Mouse (Mus musculus) common myeloid progenitor, adult 5-6 weeks (primary cell): Measurements from ENCODE around the gene Dbn1. TPM values are rescaled to one million over a fixed set of nuclear protein-coding genes. Genes with fewer than 3 reads are reported as not detected.

Source experiments
- ATAC-seq: replicated peaks from 2 replicates; pipeline ENCODE4 v1.8.0; 2016; ENCODE audit warnings: low read depth, mild to moderate bottlenecking, moderate TSS enrichment, inconsistent platforms; ENCODE audit not compliant: poor library complexity, severe bottlenecking
- total RNA-seq: library from RNA; stranded (forward); fragments of 200-1000, 187-1606 nt; gene quantifications from 2 replicates; pipeline ENCODE4 v1.2.3, GENCODE M21; 2017

Gene Dbn1
- total RNA-seq, result 1.1 and 5.3 TPM in 2 replicates

DNA sequence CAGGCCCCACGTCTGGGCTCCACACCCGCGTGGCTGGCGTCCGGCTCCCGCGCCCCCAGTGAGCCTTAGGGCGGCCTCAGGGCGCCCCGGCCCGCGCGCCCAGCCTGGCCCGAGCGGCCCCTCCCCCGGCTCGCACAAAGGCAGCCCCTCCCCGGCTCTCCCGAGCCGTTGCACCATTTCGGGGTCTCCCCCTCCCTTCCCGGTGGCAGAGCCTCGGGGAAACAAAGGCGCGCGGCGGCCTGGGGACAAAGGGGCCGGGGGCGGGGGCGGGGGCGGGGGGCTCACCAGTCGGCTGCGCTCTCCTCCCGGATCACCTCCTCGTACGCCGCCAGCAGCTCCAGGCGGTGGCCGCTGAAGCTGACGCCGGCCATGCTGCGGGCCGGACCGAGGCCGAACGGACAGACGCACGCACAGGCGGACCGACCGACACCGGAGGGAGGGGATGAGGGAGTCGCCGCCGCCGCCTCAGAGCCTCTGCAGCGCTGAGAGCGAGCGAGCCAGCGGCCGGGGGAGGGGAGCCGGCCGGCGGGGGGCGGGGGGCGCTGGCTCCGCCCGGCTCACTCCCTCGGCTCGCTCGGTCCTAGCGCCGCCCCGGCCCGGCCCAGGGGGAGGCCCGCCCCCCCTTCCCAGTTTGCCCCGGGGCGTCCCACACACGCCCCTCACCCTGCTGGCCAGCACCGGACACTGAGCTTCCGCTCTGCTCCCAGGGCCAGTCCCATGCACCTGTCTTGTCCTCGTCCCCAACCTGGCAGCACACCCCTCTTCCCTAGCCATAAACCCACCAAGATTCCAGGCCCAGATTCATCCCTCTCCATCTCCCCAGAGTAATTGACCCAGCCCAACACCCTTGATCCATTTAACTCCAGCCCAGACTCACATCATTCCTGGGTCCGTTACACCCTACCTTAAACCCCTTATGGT, at the start of gene Dbn1:
Gene Dbn1, minus strand, starts transcription at position 534 of the 921 bp plus-strand sequence.
- ATAC-seq, result no peak

DNA sequence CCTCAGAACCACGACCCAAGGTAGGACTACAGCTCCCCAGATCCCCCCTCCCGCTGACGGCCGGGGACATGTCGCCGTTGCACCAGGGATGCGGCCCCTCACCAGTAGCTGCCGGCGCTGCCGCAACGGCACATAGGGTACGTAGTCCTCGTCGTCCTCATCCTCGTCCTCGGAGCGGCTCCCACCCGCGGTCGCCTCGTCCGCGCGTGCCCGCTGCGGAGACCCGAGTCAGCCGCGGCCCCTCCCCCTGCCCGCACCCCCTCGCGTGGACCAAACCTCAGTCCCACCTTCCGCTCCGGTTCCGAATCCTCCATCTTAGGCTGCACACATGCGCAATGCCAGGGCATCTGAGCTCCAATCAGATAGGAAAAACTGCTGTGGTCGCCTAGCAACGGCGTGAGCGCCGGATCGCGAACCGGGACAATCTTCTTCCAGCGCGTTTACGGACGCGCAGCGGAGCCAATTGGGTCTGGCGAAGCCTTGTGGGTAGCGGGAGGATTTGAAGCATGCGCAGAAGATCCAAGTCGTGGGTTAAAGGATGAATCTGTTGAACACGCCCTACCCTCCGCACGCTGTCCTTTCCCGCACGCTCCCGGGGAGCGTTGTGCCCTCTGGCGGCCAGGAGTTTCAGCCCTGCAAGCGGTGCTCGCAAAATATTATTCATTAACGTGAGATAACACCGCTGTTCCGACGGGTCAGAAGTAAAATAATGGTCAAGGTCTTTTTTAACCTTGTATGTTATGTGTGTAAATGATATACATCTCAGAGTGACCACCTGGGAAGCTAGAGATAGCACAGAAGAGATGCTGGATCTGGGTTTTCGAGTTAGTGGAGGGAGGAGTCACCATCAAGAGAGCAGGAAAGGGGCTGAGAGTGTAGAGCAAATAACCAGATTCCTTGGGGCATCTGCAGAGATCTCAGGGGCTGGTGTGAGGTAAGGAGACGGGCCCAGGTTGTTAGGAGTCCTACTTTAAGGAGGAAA, 48.6 kb upstream of the Dbn1 start, which contains the start of gene Ddx41:
Gene Ddx41, minus strand, starts transcription at position 465 of the 982 bp plus-strand sequence.
- ATAC-seq, result peak; percentile 96

DNA sequence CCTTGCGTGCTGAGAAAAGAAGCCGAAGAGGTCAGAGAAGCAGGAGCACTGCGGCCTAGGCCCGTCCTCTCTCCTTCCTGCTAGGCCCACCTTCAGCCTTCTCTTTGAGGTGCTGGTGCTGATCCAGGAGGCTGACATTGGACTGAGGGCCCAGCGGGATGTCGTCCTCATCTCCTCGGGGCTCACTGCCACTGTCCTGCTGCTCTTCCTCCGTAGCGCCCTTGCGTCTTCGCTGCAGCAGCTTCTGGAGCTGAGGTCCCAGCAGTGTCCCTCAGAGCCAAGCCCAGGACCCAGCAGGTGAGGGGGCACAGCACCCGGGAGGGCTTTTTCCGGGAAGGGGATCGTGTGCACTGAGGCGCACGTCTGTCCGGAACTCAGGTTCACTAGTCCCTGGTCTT, 47.9 kb upstream of the Dbn1 start:
- ATAC-seq, result no peak

DNA sequence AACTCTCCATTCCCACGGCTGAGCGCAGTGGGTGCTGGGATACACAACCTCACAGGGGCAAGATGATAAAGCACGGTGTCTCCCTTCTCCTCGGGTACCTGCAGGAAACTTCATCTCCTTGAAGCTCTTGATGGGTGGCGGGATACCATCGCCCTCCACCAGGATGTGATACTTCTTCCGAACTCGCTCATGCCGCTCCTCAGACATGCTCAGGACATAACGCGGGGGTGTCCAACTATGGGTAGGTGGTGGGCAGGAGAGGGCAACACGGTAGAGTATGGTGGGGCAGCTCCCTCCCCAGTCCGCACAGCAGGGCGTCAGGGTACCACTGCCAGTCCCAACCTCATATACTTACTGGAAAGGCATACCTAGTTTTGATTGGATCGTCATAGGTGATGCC, 47.3 kb upstream of the Dbn1 start:
- ATAC-seq, result no peak

DNA sequence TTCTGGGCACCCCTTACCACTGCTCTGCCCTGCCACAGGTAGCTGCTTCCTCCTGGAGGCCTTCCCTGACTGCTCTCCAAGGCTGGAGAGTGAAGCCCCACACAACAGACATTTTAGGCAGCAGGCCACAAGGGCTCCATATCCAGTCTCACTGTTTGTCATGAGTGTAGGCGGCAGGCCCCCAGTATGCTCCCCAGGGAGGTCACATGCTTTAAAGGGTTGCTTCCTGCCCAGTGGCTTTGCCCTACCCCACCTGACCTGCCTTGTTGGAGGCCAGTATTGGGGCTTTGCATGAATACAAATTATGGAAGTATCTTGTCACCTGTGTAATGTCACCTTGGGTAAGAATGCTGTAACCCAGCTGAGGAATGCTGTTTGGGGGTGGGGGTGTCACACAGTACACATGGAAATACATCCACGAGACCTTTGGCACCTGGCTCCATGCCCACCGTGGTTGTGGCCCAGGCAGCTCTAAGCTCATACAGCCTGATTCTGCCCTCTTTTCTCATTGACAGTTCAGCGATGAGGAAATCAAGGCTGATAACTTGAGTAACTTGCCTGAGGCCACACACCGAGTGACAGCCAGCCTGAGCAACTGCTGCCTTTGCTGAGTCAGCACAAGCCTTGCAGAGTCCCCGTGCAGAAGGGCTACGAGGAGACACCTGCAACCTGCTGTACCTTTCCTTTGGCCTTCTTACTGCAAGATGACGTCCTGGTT, 41.4 kb upstream of the Dbn1 start, which contains the start of gene Dok3:
Gene Dok3, minus strand, starts transcription at position 99 of the 718 bp plus-strand sequence.
- no peak for ATAC-seq

DNA sequence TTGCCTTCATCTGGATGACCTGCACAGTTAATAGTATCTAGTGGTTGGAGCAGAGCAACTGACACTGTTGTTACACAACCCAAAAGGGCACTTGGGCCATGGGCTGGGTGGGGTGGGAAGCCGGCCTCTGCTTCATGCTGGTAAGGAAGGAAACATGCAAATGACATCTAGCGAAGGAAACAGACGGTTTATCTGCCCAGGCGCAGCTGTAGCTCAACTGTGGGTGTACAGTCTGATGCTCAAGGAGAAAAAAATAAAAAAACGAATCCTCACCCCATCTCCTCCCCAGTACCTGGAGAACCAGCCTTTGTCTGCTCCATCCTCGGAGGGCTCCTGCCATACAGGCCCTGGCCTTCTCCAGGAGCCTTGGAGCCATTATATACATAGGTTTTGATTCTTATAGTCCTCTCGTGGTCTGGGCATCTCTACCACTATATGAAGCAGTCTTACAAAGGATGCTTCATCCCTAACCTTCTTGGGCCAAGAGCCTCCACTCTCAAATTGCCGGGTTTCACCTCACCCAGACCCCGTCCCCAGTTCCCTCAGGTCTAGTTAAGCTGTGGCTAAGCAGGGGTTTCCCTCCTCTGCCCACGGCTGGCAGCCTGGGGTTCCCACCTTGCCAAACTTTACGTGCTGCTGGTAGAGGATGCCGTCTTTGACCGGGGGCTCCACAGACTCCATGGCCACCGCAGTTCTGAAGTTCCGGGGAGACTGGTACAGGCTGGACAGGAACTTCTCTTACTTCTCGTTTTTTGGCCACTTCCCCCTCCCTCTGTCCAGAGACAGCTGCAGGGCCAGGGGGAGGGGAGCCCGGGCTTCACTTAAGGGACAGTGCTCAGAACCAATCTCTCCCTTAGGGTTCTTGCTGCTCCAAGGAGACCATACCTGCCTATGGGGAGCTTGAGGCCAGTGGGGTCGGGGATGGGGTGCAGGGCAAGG, 40.2 kb upstream of the Dbn1 start:
- ATAC-seq, result peak; percentile 67

DNA sequence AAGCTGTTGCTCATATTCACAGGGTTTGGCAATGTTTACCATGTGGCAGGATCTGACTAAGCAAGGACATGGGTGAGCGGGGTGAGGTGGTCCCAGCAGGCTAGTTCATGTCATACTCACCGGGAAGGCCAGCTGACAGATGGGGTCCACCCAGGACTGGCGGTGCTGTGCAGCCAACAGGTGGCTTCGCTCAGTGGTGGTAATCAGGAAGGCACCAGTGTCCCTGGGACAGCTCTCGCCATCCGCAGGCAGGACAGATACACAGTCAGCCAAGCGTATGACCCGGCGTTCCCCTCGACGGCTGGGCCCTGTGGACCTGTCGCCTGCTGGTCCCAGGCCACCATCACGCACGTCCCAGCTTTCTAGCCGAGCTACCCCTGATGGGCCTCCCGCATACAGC, 39.3 kb upstream of the Dbn1 start:
- no peak for ATAC-seq

DNA sequence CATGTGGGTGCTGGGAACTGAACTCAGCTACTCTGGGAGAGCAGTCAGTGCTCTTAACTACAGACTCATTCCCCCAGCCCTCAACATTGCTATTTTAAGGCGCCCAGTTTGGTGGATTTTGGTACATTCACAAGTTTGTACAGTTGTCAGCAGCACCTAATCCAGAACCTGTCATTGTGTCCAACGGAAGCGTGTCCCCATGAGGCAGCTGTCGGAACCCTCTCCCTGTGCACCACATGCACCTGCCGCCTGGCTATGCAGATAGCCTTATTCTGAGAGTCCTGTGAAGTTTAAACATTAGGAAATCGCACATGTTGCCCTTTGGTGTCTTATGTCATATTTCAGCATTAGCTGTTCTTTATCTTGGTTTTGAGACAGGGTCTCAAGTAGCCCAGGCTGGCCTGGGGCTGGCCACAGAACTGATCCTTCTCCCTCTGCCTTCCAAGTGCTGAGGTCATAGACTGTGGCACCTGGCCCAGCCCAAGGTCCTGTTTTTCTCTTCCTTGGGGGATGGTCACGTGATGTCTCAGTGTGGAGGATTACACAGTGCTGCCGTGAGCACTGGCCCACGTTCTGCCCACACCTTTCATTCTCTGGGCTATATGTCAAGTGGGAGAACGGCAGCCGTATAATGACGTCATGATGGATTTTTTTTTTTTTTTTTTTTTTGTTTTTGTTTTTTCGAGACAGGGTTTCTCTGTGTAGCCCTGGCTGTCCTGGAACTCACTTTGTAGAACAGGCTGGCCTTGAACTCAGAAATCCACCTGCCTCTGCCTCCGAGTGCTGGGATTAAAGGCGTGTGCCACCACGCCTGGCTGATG, 38.0 kb upstream of the Dbn1 start:
- ATAC-seq, result peak; percentile 13

DNA sequence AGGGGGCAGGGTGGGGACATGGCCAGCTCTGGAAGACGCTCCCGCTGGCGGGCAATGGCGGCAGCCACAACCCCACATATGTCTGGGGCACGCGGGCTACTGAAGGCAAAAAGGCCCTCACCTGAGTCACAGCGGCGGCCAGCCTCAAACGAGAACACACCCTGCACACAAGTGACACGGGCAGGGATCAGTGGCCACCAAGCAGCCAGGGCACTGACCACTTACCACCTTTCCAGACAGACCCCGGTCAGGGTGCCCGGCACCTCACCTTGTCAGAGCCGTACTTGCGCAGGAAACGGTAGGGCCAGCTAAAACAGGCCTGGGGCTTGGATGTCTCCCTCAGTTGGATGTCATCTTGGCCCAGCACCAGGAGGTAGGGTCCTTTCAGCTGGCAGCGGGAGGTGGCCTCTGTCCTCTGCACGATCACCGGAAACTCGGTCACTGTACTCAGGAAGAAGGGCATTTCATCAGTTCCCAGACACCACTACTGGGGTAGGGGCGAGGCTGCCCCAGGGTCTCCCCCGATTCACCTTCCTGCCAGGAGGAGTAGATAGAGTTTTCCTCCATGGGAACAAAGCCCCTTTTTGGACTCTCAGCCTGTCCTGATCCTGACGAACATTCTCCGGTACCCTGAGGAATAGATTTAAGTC, 36.2 kb upstream of the Dbn1 start:
- no peak for ATAC-seq

DNA sequence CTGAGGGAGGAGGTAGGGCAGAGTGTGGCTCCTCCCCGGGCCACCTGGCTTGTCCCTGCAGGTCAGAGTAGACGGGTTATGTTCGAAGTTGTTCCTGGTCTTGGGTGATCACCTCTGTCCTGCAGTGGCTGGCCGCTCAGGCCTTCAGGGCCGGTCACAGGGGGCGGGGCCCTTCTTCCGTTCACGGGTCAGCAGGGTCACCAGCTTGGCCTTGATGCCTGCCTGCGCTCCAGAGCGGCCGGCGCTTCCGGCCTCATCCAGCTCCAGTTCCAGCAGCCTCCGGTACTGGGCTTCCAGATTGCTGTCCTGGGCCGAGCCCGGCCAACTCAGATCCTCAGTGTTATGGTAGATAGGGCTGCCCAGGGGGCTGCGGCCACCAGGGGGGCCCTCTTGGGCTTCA, 35.4 kb upstream of the Dbn1 start:
- no peak for ATAC-seq

DNA sequence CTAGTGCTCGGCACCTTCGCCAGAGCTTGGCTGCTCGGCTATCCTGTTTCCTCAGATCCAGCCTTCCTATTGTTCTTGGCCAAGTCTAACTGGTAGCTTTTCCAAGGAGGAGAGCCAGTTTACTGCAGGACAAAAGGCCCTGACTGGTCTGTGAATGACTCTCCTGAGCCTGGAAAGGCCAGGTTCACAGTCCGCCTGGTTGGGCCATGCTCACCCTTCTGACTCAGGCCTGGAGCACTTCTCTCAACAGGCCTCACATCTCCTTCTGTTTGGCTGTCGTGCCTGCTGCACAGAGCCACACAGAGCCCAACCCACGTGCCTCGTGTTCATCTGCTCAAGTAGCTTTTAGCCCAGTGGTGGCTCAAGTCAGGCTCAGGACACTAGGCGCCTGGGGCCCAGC, 34.8 kb upstream of the Dbn1 start:
- no peak for ATAC-seq

DNA sequence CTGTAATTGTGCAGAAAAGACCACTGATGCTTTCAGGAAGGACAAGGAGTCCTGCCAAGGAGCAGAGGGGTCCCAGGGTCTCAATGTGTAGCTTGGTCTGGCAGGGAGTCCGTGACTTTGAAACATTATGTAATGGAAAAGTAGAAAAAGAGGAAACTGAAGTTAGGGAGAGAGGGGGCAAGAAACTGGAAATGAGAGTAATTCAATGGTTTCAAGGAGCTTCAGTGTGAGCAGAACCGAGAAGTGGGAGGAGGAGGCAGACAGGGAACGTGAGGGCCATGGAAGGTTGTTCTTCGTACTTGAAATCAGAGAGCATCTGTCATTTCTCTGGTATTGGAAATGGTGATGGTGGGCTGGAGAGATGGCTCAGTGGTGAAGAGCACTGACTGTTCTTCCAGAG, 31.7 kb upstream of the Dbn1 start:
- ATAC-seq, result peak; percentile 51

DNA sequence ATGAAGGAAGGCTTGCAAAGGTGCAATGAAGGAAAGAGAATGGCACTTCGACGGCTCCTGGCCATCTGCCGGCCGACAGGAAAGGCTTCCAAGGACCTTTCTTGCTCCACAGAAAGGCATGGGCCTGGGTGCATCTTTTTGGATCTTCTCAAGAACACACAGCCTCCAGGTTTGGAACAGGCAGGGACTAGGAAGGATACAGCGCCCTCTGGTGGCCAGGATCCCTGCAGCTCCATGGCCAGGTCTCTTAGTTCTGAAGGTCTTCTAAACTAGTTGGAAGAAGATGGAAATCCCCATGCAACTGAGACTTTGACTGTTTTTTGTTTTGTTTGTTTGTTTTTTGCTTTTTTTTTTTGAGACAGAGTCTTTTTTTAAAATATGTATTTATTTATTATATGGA, 29.0 kb upstream of the Dbn1 start:
- ATAC-seq, result peak; percentile 40; the same call in 1 of the 2 replicates

DNA sequence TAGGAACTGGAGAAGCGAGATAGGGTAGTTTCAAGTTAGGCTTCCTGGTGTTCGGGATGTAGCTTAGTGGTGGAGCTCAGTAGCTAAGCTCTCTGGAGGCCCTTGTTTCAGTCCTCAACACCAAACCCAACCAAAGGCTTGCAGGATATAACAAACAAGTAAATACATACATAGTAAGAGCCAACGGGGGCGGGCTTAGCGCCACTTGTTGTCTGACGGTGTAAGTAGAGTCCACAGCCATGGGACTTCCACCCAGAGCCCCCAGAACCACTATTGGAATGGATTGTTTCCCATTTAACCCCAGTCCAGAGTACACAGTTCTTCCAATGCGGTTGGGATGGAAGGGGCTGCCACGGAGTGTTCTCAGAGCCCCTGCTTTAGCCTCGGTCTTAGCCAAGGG, 25.9 kb upstream of the Dbn1 start:
- ATAC-seq, result no peak

DNA sequence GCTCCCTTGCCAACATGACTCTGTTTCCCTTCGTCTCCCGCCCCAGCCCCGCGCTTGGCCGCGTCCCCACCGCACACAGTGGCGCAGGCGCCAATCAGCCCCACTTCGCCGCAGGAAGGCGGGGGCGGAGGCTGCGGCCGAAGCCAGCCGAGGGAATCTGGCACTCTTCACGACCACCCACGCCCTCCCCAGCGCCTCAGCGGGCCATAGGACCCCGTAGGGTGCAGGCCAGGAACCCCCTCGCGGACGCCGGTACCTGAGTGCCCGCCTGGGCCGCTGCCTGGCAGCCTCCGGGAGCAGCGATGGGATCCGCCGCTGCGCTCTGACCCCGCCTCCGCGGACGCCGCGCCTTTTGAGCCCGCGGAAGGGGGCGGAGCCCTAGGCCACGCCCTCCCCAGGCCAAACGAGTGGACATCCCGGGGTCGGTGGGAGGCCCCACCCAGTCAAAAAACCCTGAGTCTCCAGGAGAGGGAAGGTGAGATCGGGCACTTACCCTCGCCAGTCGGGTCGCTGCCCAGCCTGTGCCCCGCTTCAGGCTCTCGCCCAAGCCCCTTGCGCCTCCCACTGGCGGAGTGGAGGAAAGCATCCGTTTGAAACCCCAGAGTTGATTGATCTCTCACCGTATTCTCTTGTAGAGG, 25.3 kb upstream of the Dbn1 start, which contains the start of gene Pdlim7:
Gene Pdlim7, minus strand, starts transcription at position 566 of the 638 bp plus-strand sequence.
- peak; percentile 57 for ATAC-seq

DNA sequence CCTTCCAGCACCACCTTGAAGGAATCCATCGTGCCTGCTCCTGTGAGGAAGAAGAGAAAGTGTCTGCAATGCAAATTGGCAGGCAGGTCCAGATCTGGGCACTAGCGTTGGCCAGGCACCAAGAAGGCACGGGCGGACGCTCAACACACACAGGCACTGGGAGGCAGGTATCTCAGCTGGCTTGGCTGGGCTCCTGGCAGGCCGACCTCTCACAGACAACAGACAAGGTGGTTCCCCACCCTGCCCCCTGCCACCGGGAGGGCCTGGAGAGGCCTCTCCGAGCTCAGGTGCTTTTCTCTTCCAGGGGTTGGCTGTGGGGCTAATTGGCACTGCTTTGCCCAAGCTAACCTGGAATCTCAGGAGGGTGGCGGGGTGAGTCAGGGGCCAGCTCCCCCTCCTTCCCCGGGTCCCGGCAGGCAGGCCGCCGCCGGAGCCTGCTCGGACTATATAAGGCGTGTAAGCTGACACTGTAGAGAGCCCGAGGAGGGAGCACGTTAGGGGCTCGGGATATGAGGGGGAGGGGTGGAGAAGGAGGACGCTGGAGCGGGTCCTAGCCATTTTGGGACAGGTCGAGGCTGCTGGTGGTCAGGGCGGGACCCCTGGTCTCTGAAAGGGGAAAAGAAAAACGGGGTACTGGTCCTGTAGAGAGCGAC, 24.6 kb upstream of the Dbn1 start:
- no peak for ATAC-seq

DNA sequence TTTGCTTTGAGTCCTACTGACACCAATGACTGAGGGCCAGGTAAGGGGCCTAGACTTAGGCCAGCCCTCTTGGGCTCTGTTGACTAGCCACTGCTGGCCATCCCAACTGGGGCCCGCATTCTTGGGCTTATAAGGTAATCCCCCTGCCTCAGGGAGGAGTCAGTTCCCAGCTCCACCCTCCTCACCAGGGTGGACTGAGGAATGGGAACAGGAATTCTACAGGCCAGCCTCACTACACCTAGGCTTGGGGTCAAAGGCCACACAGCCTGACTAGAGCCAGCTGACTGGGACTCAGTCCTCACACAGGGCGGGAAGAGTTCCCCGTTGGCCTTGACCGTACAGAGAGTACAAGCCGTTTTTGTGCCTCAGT, 23.6 kb upstream of the Dbn1 start:
- ATAC-seq, result no peak
